Mouse (Mus musculus) midbrain, embryonic 11.5 days (tissue): Measurements from ENCODE around the gene Atp11a. TPM values are rescaled to one million over a fixed set of nuclear protein-coding genes. Genes with fewer than 3 reads are reported as not detected.

Experiments
- ATAC-seq: fragments of 200-750 bp; cut with Nextera tagmentation; 2 replicates; pipeline ENCODE4 v1.8.0; 2017; ENCODE audit warnings: moderate TSS enrichment, moderate library complexity; ENCODE audit not compliant: low FRiP score
- DNase-seq: peaks from one replicate; pipeline ENCODE4 v3.0.0; 2015; ENCODE audit warnings: low spot score; ENCODE audit errors: missing footprints
- H3K27ac ChIP-seq: fragments of 300-500 bp; sonication (generic); 2 replicates; pipeline ENCODE4 v1.5.1; 2014; ENCODE audit warnings: low read depth, low read length
- H3K27me3 ChIP-seq: fragments of 300-500 bp; sonication (generic); 2 replicates; pipeline ENCODE4 v1.6.1; 2014; ENCODE audit warnings: mild to moderate bottlenecking, low read length, moderate library complexity, mixed read lengths; ENCODE audit not compliant: control insufficient read depth, insufficient read depth
- H3K36me3 ChIP-seq: fragments of 300-500 bp; sonication (generic); 2 replicates; pipeline ENCODE4 v1.6.1; 2014; ENCODE audit warnings: mild to moderate bottlenecking, low read length, moderate library complexity, mixed read lengths; ENCODE audit not compliant: control insufficient read depth, insufficient read depth
- H3K4me1 ChIP-seq: fragments of 300-500 bp; sonication (generic); 2 replicates; pipeline ENCODE4 v1.6.1; 2014; ENCODE audit warnings: low read length; ENCODE audit not compliant: control insufficient read depth, insufficient read depth
- H3K4me2 ChIP-seq: fragments of 300-500 bp; sonication (generic); 2 replicates; pipeline ENCODE4 v1.6.1; 2014; ENCODE audit warnings: mild to moderate bottlenecking, moderate library complexity
- H3K4me3 ChIP-seq: fragments of 300-500 bp; sonication (generic); 2 replicates; pipeline ENCODE4 v1.5.1; 2014; ENCODE audit warnings: low read depth, low read length
- H3K9ac ChIP-seq: fragments of 300-500 bp; sonication (generic); 2 replicates; pipeline ENCODE4 v1.6.1; 2014; ENCODE audit warnings: low read length
- H3K9me3 ChIP-seq: fragments of 300-500 bp; sonication (generic); 2 replicates; pipeline ENCODE4 v1.6.1; 2016; ENCODE audit warnings: low read length; ENCODE audit not compliant: control insufficient read depth
- WGBS: fragments of 180-500 bp; shearing (Covaris S2); extraction: QIAGEN DNeasy Blood & Tissue Kit; methylation state at CpG from one replicate; pipeline ENCODE4 v1.1.7; 2014; 5-methylcytosine and 5-hydroxymethylcytosine counted together
- polyA plus RNA-seq: library from polyadenylated mRNA; unstranded; fragments of >200 nt; fragmentation: Nextera tagmentation; extraction: Ambion mirVana; gene quantifications from 2 replicates; pipeline ENCODE4 v1.2.1, GENCODE M21; 2014

Atp11a gene
- polyA plus RNA-seq, 1 experiment from 2014 or later = 10.0 TPM

DNA sequence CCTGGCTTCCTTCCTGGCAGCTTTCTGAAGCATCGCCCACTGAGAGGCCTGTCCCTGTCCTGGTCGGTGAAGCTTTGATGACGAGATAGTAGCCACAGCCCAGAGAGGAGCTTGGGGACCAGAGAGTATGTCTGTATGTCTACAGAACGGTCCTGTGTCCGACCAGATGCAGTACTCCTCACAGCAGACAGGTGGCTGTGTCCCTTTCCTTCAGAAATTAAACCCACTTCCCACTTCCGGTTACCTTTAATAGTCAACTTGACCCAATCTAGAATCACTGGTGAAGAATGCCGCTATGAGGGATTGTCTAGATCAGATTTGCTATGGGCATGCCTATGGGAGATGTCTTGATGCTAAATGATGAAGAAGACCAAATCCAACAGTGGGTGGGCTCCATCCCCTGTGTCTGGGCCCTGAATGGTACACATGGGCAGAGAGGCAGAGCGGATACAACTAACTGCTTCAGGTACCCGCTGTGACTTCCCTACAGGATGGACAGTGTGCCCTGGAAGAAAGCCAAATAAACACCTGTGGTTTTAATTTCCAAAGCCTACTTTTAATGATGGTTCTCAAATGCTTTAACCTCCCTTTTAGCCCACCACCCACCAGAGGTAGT is 138.8 kb downstream of the Atp11a start:
- 80% methylated on average over 9 of the region's 9 CpGs for WGBS
- peaks cover 5% of the 10 kb centered on the region for H3K4me1 ChIP-seq
- DNase-seq (no peak), ATAC-seq (no peak)
- no peak overlapping the region for H3K4me2 ChIP-seq
- no peak overlapping the region for H3K4me3 ChIP-seq
- no peaks in the 10 kb centered on the region for H3K36me3 ChIP-seq
- H3K9ac ChIP-seq = no peak overlapping the region
- no peak overlapping the region for H3K27ac ChIP-seq
- H3K9me3 ChIP-seq = no peaks in the 10 kb centered on the region
- H3K27me3 ChIP-seq = no peaks in the 10 kb centered on the region

- Histone ChIP-seq H3K9me3 (no peaks in the 10 kb centered on the region), H3K36me3 (no peaks in the 10 kb centered on the region), H3K4me1 (peaks cover 5% of the 10 kb centered on the region), H3K27me3 (no peaks in the 10 kb centered on the region), H3K4me3 (no peak overlapping the region), H3K9ac (no peak overlapping the region), H3K4me2 (no peak overlapping the region), H3K27ac (no peak overlapping the region)
- peak; percentile 55; the same call in 1 of the 2 replicates for ATAC-seq
- peak; percentile 95 for DNase-seq
- WGBS = 51% methylated on average over 13 of the region's 13 CpGs
Observed at GRCm38 (mm10) chr8:12896494-12897373, 139.9 kb downstream of the Atp11a start.

GRCm38 (mm10) chr8:12897815-12898214 is 141.0 kb downstream of the Atp11a start:
- Histone ChIP-seq H3K9me3 (no peaks in the 10 kb centered on the region), H3K9ac (no peak overlapping the region), H3K4me1 (peaks cover 5% of the 10 kb centered on the region), H3K4me2 (no peak overlapping the region), H3K36me3 (no peaks in the 10 kb centered on the region), H3K27me3 (no peaks in the 10 kb centered on the region), H3K4me3 (no peak overlapping the region), H3K27ac (no peak overlapping the region)
- 78% methylated on average over 9 of the region's 9 CpGs for WGBS
- DNase-seq (no peak), ATAC-seq (no peak)

DNA sequence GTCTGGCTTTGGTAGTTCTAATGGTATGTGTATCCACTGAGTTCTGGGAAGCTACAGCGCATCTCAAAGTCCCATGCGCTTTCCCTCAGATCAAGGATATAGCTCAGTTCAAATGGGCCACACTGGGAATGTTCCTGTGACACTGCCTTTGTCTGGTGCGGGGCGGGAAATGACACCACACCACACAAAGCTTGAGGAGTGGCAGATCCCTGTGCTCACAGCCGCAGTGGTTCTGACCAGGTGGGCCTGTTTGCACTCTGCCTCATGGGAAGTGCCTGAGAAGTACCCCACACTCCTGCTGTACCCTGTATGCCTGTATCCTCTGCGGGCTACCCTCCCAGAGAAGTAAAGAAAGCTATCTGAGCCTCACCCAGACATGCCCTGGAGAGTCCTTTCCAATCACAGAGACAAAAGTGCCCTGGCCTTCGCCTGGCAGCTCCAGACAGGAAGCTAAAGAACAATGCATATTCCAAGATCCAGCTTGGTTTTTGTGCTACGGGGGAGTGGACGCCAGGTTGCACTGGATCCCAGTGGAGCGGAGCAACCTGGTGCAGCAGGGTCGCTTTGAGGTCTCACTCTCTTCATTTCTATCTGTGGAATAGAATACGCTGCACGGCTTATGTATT is 147.1 kb downstream of the Atp11a start:
- WGBS = 90% methylated on average over 13 of the region's 13 CpGs
- H3K27me3 ChIP-seq = no peaks in the 10 kb centered on the region
- H3K4me1 ChIP-seq = 0 out of 2 replicates have a peak, but pooled peaks cover 2% of the 10 kb centered on the region
- no peak overlapping the region for H3K4me2 ChIP-seq
- ATAC-seq (no peak), DNase-seq (no peak)
- no peak overlapping the region for H3K9ac ChIP-seq
- no peak overlapping the region for H3K27ac ChIP-seq
- no peaks in the 10 kb centered on the region for H3K9me3 ChIP-seq
- no peaks in the 10 kb centered on the region; the same call in 1 of the 2 replicates for H3K36me3 ChIP-seq
- no peak overlapping the region for H3K4me3 ChIP-seq

DNA sequence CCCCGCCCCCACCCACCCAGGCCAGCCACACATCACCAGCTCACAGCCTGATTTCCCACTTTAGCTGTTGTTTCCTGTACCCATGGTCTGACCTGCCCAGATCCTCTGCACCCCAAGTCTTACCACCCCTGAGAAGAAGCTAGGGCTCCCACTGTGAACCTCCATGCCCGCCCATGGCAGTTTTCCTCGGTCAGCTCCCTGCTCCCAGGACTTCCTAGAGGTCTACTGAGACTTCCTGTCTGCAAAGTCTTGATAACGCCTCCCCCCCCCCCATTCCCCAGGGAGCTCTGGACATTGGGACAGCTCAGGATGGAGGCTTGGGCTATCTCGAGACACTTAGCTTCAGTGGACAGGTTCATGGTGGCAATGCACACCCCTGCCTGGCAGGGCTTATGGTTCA is 148.3 kb downstream of the Atp11a start:
- Histone ChIP-seq H3K4me1 (0 out of 2 replicates have a peak, but pooled peaks cover 2% of the 10 kb centered on the region), H3K36me3 (no peaks in the 10 kb centered on the region; the same call in 1 of the 2 replicates), H3K9me3 (no peaks in the 10 kb centered on the region), H3K4me2 (no peak overlapping the region), H3K4me3 (no peak overlapping the region), H3K9ac (no peak overlapping the region), H3K27ac (no peak overlapping the region), H3K27me3 (no peaks in the 10 kb centered on the region)
- ATAC-seq = no peak
- 90% methylated on average over 5 of the region's 5 CpGs for WGBS
- DNase-seq = no peak

- no peak overlapping the region for H3K9ac ChIP-seq
- no peak overlapping the region for H3K4me2 ChIP-seq
- H3K27ac ChIP-seq = no peak overlapping the region
- ATAC-seq = no peak
- WGBS = 94% methylated on average over 11 of the region's 11 CpGs
- 0 out of 2 replicates have a peak, but pooled peaks cover 2% of the 10 kb centered on the region for H3K4me1 ChIP-seq
- H3K27me3 ChIP-seq = no peaks in the 10 kb centered on the region
- no peaks in the 10 kb centered on the region; the same call in 1 of the 2 replicates for H3K36me3 ChIP-seq
- no peak for DNase-seq
- no peaks in the 10 kb centered on the region for H3K9me3 ChIP-seq
- H3K4me3 ChIP-seq = no peak overlapping the region
Observed at GRCm38 (mm10) chr8:12905599-12906321, 148.9 kb downstream of the Atp11a start.

- Histone ChIP-seq H3K9ac (no peak overlapping the region), H3K36me3 (no peaks in the 10 kb centered on the region; the same call in 1 of the 2 replicates), H3K4me1 (0 out of 2 replicates have a peak, but pooled peaks cover 2% of the 10 kb centered on the region), H3K4me3 (no peak overlapping the region), H3K4me2 (no peak overlapping the region), H3K9me3 (no peaks in the 10 kb centered on the region), H3K27me3 (no peaks in the 10 kb centered on the region), H3K27ac (no peak overlapping the region)
- WGBS = 67% methylated on average over 5 of the region's 5 CpGs
- DNase-seq (no peak), ATAC-seq (no peak)
Observed at GRCm38 (mm10) chr8:12906597-12906996, 149.8 kb downstream of the Atp11a start.

DNA sequence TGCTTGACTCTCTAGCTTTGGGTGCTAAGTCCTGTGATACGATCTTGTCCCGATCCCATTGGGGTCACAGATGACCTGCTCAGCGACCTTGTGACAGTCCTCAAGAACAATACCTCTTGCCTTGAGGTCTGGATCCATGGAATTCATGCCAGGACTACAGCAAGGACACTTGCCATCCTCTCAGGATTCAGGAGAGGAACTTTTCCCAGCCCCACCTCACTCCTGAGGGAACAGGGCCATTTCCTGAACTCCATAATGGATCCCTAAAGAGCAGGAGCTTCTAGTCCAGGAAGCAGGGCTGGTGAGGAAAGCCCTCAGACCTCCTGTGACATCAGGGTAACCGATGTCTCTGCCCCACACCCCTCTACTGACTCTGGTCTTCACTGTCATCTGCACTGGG is 150.9 kb downstream of the Atp11a start:
- Histone ChIP-seq H3K27ac (no peak overlapping the region), H3K9me3 (no peaks in the 10 kb centered on the region), H3K4me3 (no peak overlapping the region), H3K4me1 (peaks cover 8% of the 10 kb centered on the region; the same call in 1 of the 2 replicates), H3K36me3 (no peaks in the 10 kb centered on the region; the same call in 1 of the 2 replicates), H3K27me3 (no peaks in the 10 kb centered on the region), H3K9ac (no peak overlapping the region), H3K4me2 (no peak overlapping the region)
- 83% methylated on average over 4 of the region's 4 CpGs for WGBS
- DNase-seq (no peak), ATAC-seq (no peak)
